Mouse (Mus musculus) 3134 (cell line): ENCODE data around the gene Oosp1.

Experiments
- DNase-seq: peaks from one replicate; pipeline ENCODE4 v3.0.0-alpha.2; 2011; ENCODE audit warnings: low spot score; ENCODE audit not compliant: insufficient read length; ENCODE audit errors: extremely low read depth

The Oosp1 gene

GRCm38 (mm10) chr19:11623551-11623950, 67.4 kb downstream of the Oosp1 start, which contains the start of gene Ms4a2:
Ms4a2 (minus strand) TSS chr19:11623719.
- no peak for DNase-seq

- DNase-seq: no peak
Measured at GRCm38 (mm10) chr19:11617983-11618382, 73.0 kb downstream of the Oosp1 start.
